Mouse (Mus musculus): Measurements from ENCODE around the gene Lhfpl2.

- TF ChIP-seq CTCF (IDR thresholded peaks at IDR 0.05; ENCODE audit: extremely low read depth, insufficient read depth, low read length) (no peak), POLR2A (IDR thresholded peaks at IDR 0.05; ENCODE audit: extremely low read depth, insufficient read depth, low read length) (no peak)
Measured at GRCm38 (mm10) chr13:94029147-94029546, 28.4 kb upstream of the Lhfpl2 start.

Measured in cortical plate, adult 2 months (tissue).